Mouse (Mus musculus) kidney, embryonic 14.5 days (tissue): ENCODE results near the gene Lin52. TPM values are rescaled to one million over a fixed set of nuclear protein-coding genes. Genes with fewer than 3 reads are reported as not detected.

Source experiments
- ATAC-seq: fragments of 200-750 bp; cut with Nextera tagmentation; 2 replicates; pipeline ENCODE4 v1.8.0; 2017; ENCODE audit warnings: moderate number of reproducible peaks, mild to moderate bottlenecking, moderate TSS enrichment, moderate library complexity; ENCODE audit not compliant: low FRiP score, low TSS enrichment
- H3K27ac ChIP-seq: fragments of 300-500 bp; sonication (generic); 2 replicates; pipeline ENCODE4 v1.5.1; 2014; ENCODE audit warnings: low read depth, mild to moderate bottlenecking, low read length, moderate library complexity, mixed read lengths
- H3K27me3 ChIP-seq: fragments of 300-500 bp; sonication (generic); 2 replicates; pipeline ENCODE4 v1.6.1; 2014; ENCODE audit warnings: mild to moderate bottlenecking, low read length; ENCODE audit not compliant: control insufficient read depth, insufficient read depth
- H3K36me3 ChIP-seq: fragments of 300-500 bp; sonication (generic); 2 replicates; pipeline ENCODE4 v1.6.1; 2014; ENCODE audit warnings: low read length, mixed read lengths; ENCODE audit not compliant: control insufficient read depth, insufficient read depth
- H3K4me1 ChIP-seq: fragments of 300-500 bp; sonication (generic); 2 replicates; pipeline ENCODE4 v1.6.1; 2014; ENCODE audit warnings: low read length, mixed read lengths; ENCODE audit not compliant: control insufficient read depth, insufficient read depth
- H3K4me2 ChIP-seq: fragments of 300-500 bp; sonication (generic); replicated peaks from 2 replicates; pipeline ENCODE4 v1.6.1; 2014; ENCODE audit warnings: low read depth, mild to moderate bottlenecking, low read length
- H3K4me3 ChIP-seq: fragments of 300-500 bp; sonication (generic); 2 replicates; pipeline ENCODE4 v1.5.1; 2014; ENCODE audit warnings: mild to moderate bottlenecking, low read length
- H3K9ac ChIP-seq: fragments of 300-500 bp; sonication (generic); 2 replicates; pipeline ENCODE4 v1.6.1; 2014; ENCODE audit warnings: low read depth, mild to moderate bottlenecking, low read length, moderate library complexity
- H3K9me3 ChIP-seq: fragments of 300-500 bp; sonication (generic); 2 replicates; pipeline ENCODE4 v1.6.1; 2016; ENCODE audit warnings: low read length; ENCODE audit not compliant: control insufficient read depth
- WGBS: fragments of 180-500 bp; shearing (Covaris S2); extraction: QIAGEN DNeasy Blood & Tissue Kit; methylation state at CpG from one replicate; pipeline ENCODE4 v1.1.7; 2014; 5-methylcytosine and 5-hydroxymethylcytosine counted together
- polyA plus RNA-seq: library from polyadenylated mRNA; unstranded; fragments of >200 nt; fragmentation: Nextera tagmentation; extraction: Ambion mirVana; gene quantifications from 2 replicates; pipeline ENCODE4 v1.2.1, GENCODE M21; 2014

The Lin52 gene
- polyA plus RNA-seq, 1 experiment from 2014 or later = 23.2 TPM

DNA sequence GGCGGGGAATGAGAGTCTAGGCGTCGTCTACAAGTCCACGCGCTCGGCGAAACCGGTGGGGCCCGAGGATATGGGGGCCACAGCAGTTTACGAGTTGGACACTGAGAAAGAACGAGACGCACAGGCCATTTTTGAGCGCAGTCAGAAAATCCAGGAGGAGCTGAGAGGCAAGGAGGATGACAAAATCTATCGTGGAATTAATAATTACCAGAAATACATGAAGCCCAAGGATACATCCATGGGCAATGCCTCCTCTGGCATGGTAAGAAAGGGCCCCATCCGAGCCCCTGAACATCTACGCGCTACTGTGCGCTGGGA is 33.7 kb upstream of the Lin52 start:
- H3K27me3 ChIP-seq = no peaks in the 10 kb centered on the region
- H3K36me3 ChIP-seq = no peaks in the 10 kb centered on the region
- H3K9me3 ChIP-seq = 0 out of 2 replicates have a peak, but pooled peaks cover 4% of the 10 kb centered on the region
- 36% methylated on average over 18 of the region's 18 CpGs for WGBS
- H3K9ac ChIP-seq = peak overlapping the region; percentile 58
- H3K4me2 ChIP-seq = peak overlapping the region; percentile 55
- H3K4me3 ChIP-seq = peak overlapping the region; percentile 49
- H3K4me1 ChIP-seq = peaks cover 4% of the 10 kb centered on the region; the same call in 1 of the 2 replicates
- ATAC-seq = no peak
- H3K27ac ChIP-seq = no peak overlapping the region

DNA sequence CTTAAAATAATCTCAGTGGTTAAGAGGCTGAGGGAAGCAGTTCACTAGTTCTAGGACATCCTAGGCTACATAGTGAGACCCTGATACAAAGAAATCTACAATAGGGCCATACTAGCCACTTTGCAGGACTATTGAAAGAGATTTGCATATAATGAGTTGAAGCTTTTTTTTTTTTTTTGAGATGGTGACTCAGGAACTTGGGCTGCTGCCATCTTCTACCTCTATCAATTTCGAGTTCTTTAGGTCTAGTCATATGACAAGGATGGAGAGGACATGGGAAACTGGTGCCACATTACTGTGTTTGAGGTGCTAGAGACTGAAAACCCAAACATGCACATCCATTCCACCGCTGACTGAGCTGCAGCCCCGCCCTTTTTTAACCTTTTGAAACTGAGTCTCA is 27.2 kb upstream of the Lin52 start:
- Histone ChIP-seq H3K27ac (no peak overlapping the region), H3K4me3 (no peak overlapping the region), H3K9me3 (no peaks in the 10 kb centered on the region), H3K36me3 (no peaks in the 10 kb centered on the region), H3K27me3 (no peaks in the 10 kb centered on the region), H3K4me1 (no peaks in the 10 kb centered on the region), H3K9ac (no peak overlapping the region), H3K4me2 (no peak overlapping the region)
- no peak for ATAC-seq
- 59% methylated on average over 3 of the region's 3 CpGs for WGBS

DNA sequence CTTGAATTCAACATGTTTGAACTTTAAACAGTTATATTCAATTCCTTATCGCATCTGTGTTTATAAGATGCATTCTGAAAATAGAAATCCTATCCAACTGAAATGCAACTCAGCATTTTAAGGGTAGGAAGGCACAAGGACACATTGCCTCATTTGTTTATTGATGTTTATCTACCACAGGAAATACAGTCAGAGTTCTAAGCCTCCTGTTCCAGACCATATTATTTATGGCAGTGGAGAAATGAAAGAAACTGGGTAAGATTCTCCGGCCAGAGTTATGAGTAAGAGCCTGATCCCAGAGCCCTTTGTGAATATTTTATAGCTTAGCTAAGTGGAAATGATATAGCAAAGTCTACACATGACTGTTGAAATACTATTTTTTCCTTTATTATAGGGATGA is 21.4 kb upstream of the Lin52 start:
- WGBS = 71% methylated on average over 2 of the region's 2 CpGs
- Histone ChIP-seq H3K36me3 (no peaks in the 10 kb centered on the region), H3K27me3 (no peaks in the 10 kb centered on the region), H3K4me2 (no peak overlapping the region), H3K9me3 (no peaks in the 10 kb centered on the region), H3K27ac (no peak overlapping the region), H3K4me1 (no peaks in the 10 kb centered on the region), H3K4me3 (no peak overlapping the region), H3K9ac (no peak overlapping the region)
- no peak for ATAC-seq

DNA sequence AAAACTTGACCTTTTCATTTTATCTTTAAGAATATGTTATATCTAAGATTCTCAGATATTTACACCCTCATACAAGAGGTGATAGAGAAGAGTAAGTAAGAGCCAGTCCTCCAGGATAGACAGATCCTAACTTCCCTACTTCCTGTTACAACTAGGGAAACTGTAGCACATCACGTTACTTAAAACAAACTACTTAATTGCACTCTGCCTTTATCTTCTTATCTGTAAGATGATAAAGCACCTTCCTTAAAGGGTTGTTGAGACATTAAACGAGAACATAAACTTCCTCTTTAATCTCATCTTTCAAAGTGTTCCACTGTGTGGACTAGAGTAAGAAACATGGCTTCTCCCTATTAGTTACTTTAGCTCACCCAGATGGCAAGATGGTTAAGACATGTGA is 12.5 kb upstream of the Lin52 start:
- Histone ChIP-seq H3K36me3 (no peaks in the 10 kb centered on the region), H3K9me3 (no peaks in the 10 kb centered on the region), H3K4me1 (no peaks in the 10 kb centered on the region), H3K4me2 (no peak overlapping the region), H3K27me3 (no peaks in the 10 kb centered on the region), H3K4me3 (no peak overlapping the region), H3K27ac (no peak overlapping the region), H3K9ac (no peak overlapping the region)
- 61% methylated on average over 2 of the region's 2 CpGs for WGBS
- ATAC-seq = no peak

DNA sequence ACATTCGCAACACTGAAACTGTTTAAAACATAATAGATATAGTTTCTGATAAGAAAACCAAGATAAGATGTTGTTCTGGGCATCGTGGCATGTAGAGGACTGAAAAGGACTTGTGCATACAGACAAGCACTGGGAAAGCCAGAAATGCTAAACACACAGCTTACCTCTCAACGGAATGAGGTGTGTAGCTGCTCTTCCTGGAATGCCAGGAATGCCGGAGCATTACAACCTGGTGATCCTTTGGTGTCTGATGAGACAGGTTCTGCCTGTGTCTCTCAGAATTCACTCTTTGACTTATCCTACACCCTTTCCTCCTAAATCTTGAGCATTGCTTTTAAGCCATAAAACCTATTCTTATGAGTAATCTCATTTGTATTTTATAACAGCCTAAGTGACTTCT is 8.7 kb upstream of the Lin52 start:
- WGBS = 79% methylated on average over 4 of the region's 4 CpGs
- Histone ChIP-seq H3K9me3 (no peaks in the 10 kb centered on the region), H3K27ac (no peak overlapping the region), H3K4me2 (no peak overlapping the region), H3K27me3 (no peaks in the 10 kb centered on the region), H3K9ac (no peak overlapping the region), H3K4me3 (no peak overlapping the region), H3K4me1 (no peaks in the 10 kb centered on the region), H3K36me3 (no peaks in the 10 kb centered on the region)
- ATAC-seq = no peak

DNA sequence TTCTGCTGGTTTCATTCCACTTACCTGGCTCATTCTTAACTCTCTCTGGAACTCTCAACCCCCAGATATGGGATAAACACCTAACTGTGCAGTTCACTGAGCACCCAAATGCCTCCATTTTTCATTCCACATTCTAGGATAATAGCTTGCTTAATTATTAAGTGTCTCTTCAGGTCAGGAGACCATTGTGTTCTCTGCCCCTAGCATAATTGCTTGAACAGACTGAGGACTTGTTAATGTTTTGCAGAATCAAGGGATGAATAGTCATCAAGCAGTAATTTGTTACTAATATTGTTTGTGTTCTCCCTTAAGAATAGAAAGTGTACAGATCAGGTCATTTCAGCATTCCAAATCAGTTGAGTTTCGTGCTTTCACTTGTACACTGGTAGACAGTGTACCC is 3.8 kb upstream of the Lin52 start:
- H3K9me3 ChIP-seq = no peaks in the 10 kb centered on the region
- H3K4me3 ChIP-seq = no peak overlapping the region
- ATAC-seq = no peak
- no peaks in the 10 kb centered on the region for H3K27me3 ChIP-seq
- H3K4me1 ChIP-seq = 0 out of 2 replicates have a peak, but pooled peaks cover 1% of the 10 kb centered on the region
- 80% methylated on average over 1 of the region's 1 CpGs for WGBS
- H3K9ac ChIP-seq = no peak overlapping the region
- no peak overlapping the region for H3K27ac ChIP-seq
- no peaks in the 10 kb centered on the region for H3K36me3 ChIP-seq
- H3K4me2 ChIP-seq = no peak overlapping the region

DNA sequence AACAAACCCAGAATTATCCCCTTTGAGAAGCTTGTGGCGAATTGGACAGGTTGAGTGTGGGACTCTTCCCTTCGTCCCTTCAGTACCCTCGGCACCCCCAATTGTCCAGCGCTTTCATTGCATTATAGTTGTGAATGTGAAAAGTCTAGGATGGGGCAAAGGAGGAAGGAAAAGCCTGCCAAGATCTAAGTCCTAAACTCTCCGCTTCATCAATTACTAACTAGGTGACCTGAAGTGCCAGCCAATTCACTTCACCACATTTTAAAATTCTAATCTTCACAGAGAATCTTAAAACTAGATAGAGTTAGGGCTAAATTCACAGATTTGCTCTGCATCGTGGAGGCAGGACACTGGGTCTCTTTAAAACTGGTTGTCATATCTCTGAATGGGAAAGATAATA is 3.0 kb upstream of the Lin52 start:
- no peak for ATAC-seq
- H3K9me3 ChIP-seq = no peaks in the 10 kb centered on the region
- no peaks in the 10 kb centered on the region for H3K27me3 ChIP-seq
- H3K4me3 ChIP-seq = no peak overlapping the region
- H3K4me2 ChIP-seq = no peak overlapping the region
- H3K27ac ChIP-seq = no peak overlapping the region
- H3K9ac ChIP-seq = no peak overlapping the region
- H3K36me3 ChIP-seq = no peaks in the 10 kb centered on the region
- 0 out of 2 replicates have a peak, but pooled peaks cover 3% of the 10 kb centered on the region for H3K4me1 ChIP-seq
- WGBS = 84% methylated on average over 6 of the region's 6 CpGs

DNA sequence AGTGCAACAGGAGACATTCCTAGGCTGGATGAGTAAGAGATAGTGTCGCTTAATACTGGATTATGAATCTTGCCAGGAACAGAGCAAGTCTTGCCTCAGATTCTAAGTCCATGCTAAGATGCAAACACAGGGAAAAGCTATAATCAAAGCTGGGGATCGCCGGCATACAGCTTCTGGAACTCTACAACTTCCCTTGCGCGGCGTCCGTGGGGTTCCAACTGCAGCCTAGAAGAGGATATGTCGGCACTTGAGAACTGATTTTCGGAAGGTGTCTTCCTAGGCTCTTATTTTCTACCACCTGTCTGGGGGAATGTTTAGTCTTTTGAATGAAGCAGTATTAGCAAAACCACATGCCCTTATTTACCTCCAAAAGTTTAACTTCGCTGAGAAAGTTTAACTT is 1.3 kb upstream of the Lin52 start:
- peak overlapping the region; percentile 70 for H3K4me2 ChIP-seq
- WGBS = 50% methylated on average over 10 of the region's 10 CpGs
- H3K27me3 ChIP-seq = no peaks in the 10 kb centered on the region
- peak overlapping the region; percentile 65; the same call in 1 of the 2 replicates for H3K4me3 ChIP-seq
- no peaks in the 10 kb centered on the region for H3K9me3 ChIP-seq
- no peaks in the 10 kb centered on the region for H3K36me3 ChIP-seq
- no peak for ATAC-seq
- 0 out of 2 replicates have a peak, but pooled peaks cover 3% of the 10 kb centered on the region for H3K4me1 ChIP-seq
- no peak overlapping the region; the same call in 1 of the 2 replicates for H3K9ac ChIP-seq
- H3K27ac ChIP-seq = no peak overlapping the region

DNA sequence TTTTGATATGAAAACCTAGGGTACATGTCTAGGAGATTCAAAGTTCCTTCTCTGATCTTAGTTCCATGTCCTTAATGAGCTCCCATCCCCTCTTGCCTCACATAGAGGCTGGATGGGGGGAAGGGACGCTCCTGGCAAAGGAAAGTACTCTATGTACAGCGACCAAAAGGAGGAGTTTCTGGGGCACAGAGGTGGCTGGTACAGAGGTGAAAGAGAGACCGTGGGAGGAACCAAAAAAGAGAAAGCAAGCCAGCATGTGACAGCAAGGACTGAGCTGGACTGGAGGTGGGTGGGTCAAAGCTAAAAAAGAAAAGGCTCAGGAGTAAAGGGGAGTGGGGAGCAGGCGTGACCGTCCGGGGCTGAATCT is 888 bp upstream of the Lin52 start:
- Histone ChIP-seq H3K27ac (peak overlapping the region; percentile 33), H3K4me2 (peak overlapping the region; percentile 70), H3K9me3 (no peaks in the 10 kb centered on the region), H3K9ac (peak overlapping the region; percentile 67), H3K27me3 (no peaks in the 10 kb centered on the region), H3K4me3 (peak overlapping the region; percentile 65), H3K36me3 (no peaks in the 10 kb centered on the region), H3K4me1 (0 out of 2 replicates have a peak, but pooled peaks cover 3% of the 10 kb centered on the region)
- ATAC-seq = peak; percentile 5
- WGBS = 1% methylated on average over 6 of the region's 6 CpGs
